Mouse (Mus musculus): ENCODE measurements around the gene Hnrnpa1. TPM values are rescaled to one million over a fixed set of nuclear protein-coding genes. Genes with fewer than 3 reads are reported as not detected.
"Not testable (repeated sequence)": the region's sequence is repeated elsewhere in the genome, so short reads cannot be mapped to it uniquely, and the experiment has no call there.

Gene Hnrnpa1
- polyA plus RNA-seq, 1 experiment from 2014 or later = 1,180 TPM

DNA sequence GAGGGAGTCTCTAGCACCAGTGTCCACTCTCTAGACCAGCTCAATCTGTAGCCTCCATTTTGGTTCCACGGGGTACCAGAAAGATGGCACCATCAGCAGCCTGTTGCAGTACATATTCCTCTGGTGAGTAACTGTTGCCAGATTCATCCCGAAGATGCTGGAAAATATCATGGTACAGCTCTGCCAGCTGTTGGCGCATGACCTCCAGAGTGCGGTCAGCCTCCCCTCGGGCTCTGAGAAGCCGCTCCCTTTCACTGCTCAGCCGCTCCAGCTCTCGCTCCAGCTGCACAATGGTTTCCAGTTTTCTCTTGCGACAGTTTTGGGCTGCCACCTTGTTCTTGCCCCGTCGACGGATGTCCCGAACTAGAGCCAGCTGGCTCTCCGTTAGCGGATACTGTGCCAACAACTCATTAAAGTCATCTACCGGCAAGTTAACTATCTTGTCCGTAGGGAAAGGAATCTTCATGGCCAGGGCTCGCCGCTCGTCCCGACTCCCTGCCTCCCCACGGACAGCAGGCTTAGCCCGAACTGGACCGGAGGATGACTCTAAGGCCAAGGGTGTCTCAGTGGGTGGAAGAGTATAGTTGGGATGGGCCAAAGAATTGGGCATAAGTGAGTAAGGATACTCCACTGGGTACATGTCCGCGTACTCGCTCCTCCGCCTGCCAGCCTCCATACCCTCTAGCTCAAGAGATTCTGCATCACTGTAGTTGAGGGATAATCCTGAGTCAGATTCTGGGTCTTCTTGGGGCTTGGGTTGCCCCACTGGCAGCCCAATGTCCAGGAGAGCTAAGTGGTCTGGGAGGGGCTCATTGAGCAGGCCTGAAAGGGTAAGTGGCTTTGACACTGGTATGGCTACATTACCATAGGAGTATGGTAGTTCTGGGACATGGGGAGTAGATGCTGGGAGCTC is 8.4 kb downstream of the Hnrnpa1 start:
- Histone ChIP-seq H3K9ac (ENCODE audit: low read depth, low read length) (no peak overlapping the region), H3K36me3 (ENCODE audit: control insufficient read depth, insufficient read depth, low read length) (peaks cover 52% of the 10 kb centered on the region), H3K9me3 (ENCODE audit: control insufficient read depth, low read length) (no peaks in the 10 kb centered on the region), H3K27ac (ENCODE audit: low read depth, low read length) (0 out of 2 replicates have a peak overlapping the region, but pooled peaks have one; percentile 9), H3K4me2 (replicated peaks; ENCODE audit: low read depth, low read length) (no peak overlapping the region), H3K4me1 (ENCODE audit: control insufficient read depth, insufficient read depth, low read length) (no peaks in the 10 kb centered on the region), H3K27me3 (ENCODE audit: control insufficient read depth, insufficient read depth, low read length) (no peaks in the 10 kb centered on the region), H3K4me3 (ENCODE audit: low read length) (no peak overlapping the region)
- ATAC-seq (ENCODE audit: low FRiP score, low TSS enrichment) = peak; percentile 30
- WGBS = 81% methylated on average over 28 of the region's 28 CpGs

- H3K27ac ChIP-seq (ENCODE audit: low read depth, low read length); H3K27me3 ChIP-seq (ENCODE audit: control insufficient read depth, insufficient read depth, low read length); ATAC-seq (ENCODE audit: low FRiP score, low TSS enrichment); H3K4me1 ChIP-seq (ENCODE audit: control insufficient read depth, insufficient read depth, low read length); H3K9me3 ChIP-seq (ENCODE audit: control insufficient read depth, low read length); H3K4me3 ChIP-seq (ENCODE audit: low read length); H3K9ac ChIP-seq (ENCODE audit: low read depth, low read length); H3K4me2 ChIP-seq (replicated peaks; ENCODE audit: low read depth, low read length): not testable (repeated sequence)
- peaks cover 47% of the 10 kb centered on the region for H3K36me3 ChIP-seq (ENCODE audit: control insufficient read depth, insufficient read depth, low read length)
- WGBS = 83% methylated on average over 6 of the region's 6 CpGs
Observed at GRCm38 (mm10) chr15:103249511-103249910, 9.3 kb downstream of the Hnrnpa1 start.

- Histone ChIP-seq H3K9me3 (ENCODE audit: control insufficient read depth, low read length) (no peaks in the 10 kb centered on the region), H3K27ac (ENCODE audit: low read depth, low read length) (no peak overlapping the region), H3K9ac (ENCODE audit: low read depth, low read length) (no peak overlapping the region), H3K4me2 (replicated peaks; ENCODE audit: low read depth, low read length) (no peak overlapping the region), H3K36me3 (ENCODE audit: control insufficient read depth, insufficient read depth, low read length) (peaks cover 43% of the 10 kb centered on the region), H3K4me3 (ENCODE audit: low read length) (no peak overlapping the region), H3K27me3 (ENCODE audit: control insufficient read depth, insufficient read depth, low read length) (no peaks in the 10 kb centered on the region), H3K4me1 (ENCODE audit: control insufficient read depth, insufficient read depth, low read length) (peaks cover 11% of the 10 kb centered on the region; the same call in 1 of the 2 replicates)
- ATAC-seq (ENCODE audit: low FRiP score, low TSS enrichment) = peak; percentile 32; the same call in 1 of the 2 replicates
- WGBS = 30% methylated on average over 2 of the region's 2 CpGs
Observed at GRCm38 (mm10) chr15:103250195-103250740, 10.0 kb downstream of the Hnrnpa1 start.

GRCm38 (mm10) chr15:103251595-103251994 is 11.4 kb downstream of the Hnrnpa1 start:
- WGBS = 67% methylated on average over 1 of the region's 1 CpGs
- Histone ChIP-seq H3K4me2 (replicated peaks; ENCODE audit: low read depth, low read length) (no peak overlapping the region), H3K9ac (ENCODE audit: low read depth, low read length) (no peak overlapping the region), H3K4me1 (ENCODE audit: control insufficient read depth, insufficient read depth, low read length) (peaks cover 11% of the 10 kb centered on the region; the same call in 1 of the 2 replicates), H3K9me3 (ENCODE audit: control insufficient read depth, low read length) (no peaks in the 10 kb centered on the region), H3K4me3 (ENCODE audit: low read length) (no peak overlapping the region), H3K27ac (ENCODE audit: low read depth, low read length) (no peak overlapping the region), H3K36me3 (ENCODE audit: control insufficient read depth, insufficient read depth, low read length) (peaks cover 30% of the 10 kb centered on the region), H3K27me3 (ENCODE audit: control insufficient read depth, insufficient read depth, low read length) (no peaks in the 10 kb centered on the region)
- ATAC-seq (ENCODE audit: low FRiP score, low TSS enrichment) = no peak

- H3K27me3 ChIP-seq (ENCODE audit: control insufficient read depth, insufficient read depth, low read length) = no peaks in the 10 kb centered on the region
- 81% methylated on average over 3 of the region's 3 CpGs for WGBS
- H3K4me2 ChIP-seq (replicated peaks; ENCODE audit: low read depth, low read length) = no peak overlapping the region
- no peak overlapping the region for H3K4me3 ChIP-seq (ENCODE audit: low read length)
- H3K36me3 ChIP-seq (ENCODE audit: control insufficient read depth, insufficient read depth, low read length) = peaks cover 19% of the 10 kb centered on the region
- peaks cover 11% of the 10 kb centered on the region; the same call in 1 of the 2 replicates for H3K4me1 ChIP-seq (ENCODE audit: control insufficient read depth, insufficient read depth, low read length)
- H3K9me3 ChIP-seq (ENCODE audit: control insufficient read depth, low read length) = no peaks in the 10 kb centered on the region
- no peak overlapping the region for H3K27ac ChIP-seq (ENCODE audit: low read depth, low read length)
- ATAC-seq (ENCODE audit: low FRiP score, low TSS enrichment) = no peak
- H3K9ac ChIP-seq (ENCODE audit: low read depth, low read length) = no peak overlapping the region
Observed at GRCm38 (mm10) chr15:103252660-103253059, 12.4 kb downstream of the Hnrnpa1 start.

DNA sequence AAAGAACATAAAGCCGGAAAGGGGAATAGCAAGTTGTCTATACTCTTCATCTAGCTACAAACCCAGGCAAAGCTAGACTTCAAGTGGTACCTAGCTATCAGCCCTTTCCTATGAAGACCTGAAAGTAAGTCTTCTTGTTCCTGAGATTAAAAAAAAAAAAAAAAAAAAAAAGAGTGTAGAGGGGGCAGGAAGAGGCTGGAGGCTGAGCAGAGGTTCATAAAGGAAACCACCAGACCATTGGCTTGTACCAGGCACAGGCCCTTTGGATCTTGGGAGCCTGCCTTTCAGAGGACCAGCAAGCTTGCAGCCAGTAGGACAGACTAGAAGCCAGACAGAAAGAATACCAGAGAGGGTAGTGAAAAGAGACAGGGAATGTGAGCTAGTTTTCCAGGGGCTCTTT is 13.1 kb downstream of the Hnrnpa1 start:
- no peaks in the 10 kb centered on the region for H3K27me3 ChIP-seq (ENCODE audit: control insufficient read depth, insufficient read depth, low read length)
- 100% methylated on average over 1 of the region's 1 CpGs for WGBS
- H3K36me3 ChIP-seq (ENCODE audit: control insufficient read depth, insufficient read depth, low read length) = peaks cover 12% of the 10 kb centered on the region
- no peak for ATAC-seq (ENCODE audit: low FRiP score, low TSS enrichment)
- H3K9ac ChIP-seq (ENCODE audit: low read depth, low read length) = no peak overlapping the region
- H3K9me3 ChIP-seq (ENCODE audit: control insufficient read depth, low read length) = no peaks in the 10 kb centered on the region
- H3K4me1 ChIP-seq (ENCODE audit: control insufficient read depth, insufficient read depth, low read length) = peaks cover 17% of the 10 kb centered on the region
- no peak overlapping the region for H3K4me3 ChIP-seq (ENCODE audit: low read length)
- H3K27ac ChIP-seq (ENCODE audit: low read depth, low read length) = no peak overlapping the region
- H3K4me2 ChIP-seq (replicated peaks; ENCODE audit: low read depth, low read length) = no peak overlapping the region

GRCm38 (mm10) chr15:103255169-103255568 is 14.9 kb downstream of the Hnrnpa1 start:
- Histone ChIP-seq H3K4me2 (replicated peaks; ENCODE audit: low read depth, low read length) (peak overlapping the region; percentile 86), H3K27ac (ENCODE audit: low read depth, low read length) (peak overlapping the region; percentile 62), H3K4me3 (ENCODE audit: low read length) (peak overlapping the region; percentile 44), H3K27me3 (ENCODE audit: control insufficient read depth, insufficient read depth, low read length) (no peaks in the 10 kb centered on the region), H3K36me3 (ENCODE audit: control insufficient read depth, insufficient read depth, low read length) (no peaks in the 10 kb centered on the region), H3K4me1 (ENCODE audit: control insufficient read depth, insufficient read depth, low read length) (peaks cover 23% of the 10 kb centered on the region), H3K9me3 (ENCODE audit: control insufficient read depth, low read length) (no peaks in the 10 kb centered on the region), H3K9ac (ENCODE audit: low read depth, low read length) (peak overlapping the region; percentile 62)
- peak; percentile 74 for ATAC-seq (ENCODE audit: low FRiP score, low TSS enrichment)
- WGBS = under 1% methylated on average over 23 of the region's 25 CpGs

GRCm38 (mm10) chr15:103256210-103256986 is 16.2 kb downstream of the Hnrnpa1 start:
- H3K9ac ChIP-seq (ENCODE audit: low read depth, low read length) = no peak overlapping the region
- no peaks in the 10 kb centered on the region for H3K9me3 ChIP-seq (ENCODE audit: control insufficient read depth, low read length)
- WGBS = 91% methylated on average over 6 of the region's 6 CpGs
- no peak overlapping the region for H3K27ac ChIP-seq (ENCODE audit: low read depth, low read length)
- no peaks in the 10 kb centered on the region for H3K27me3 ChIP-seq (ENCODE audit: control insufficient read depth, insufficient read depth, low read length)
- no peaks in the 10 kb centered on the region for H3K36me3 ChIP-seq (ENCODE audit: control insufficient read depth, insufficient read depth, low read length)
- H3K4me2 ChIP-seq (replicated peaks; ENCODE audit: low read depth, low read length) = no peak overlapping the region
- no peak for ATAC-seq (ENCODE audit: low FRiP score, low TSS enrichment)
- peaks cover 23% of the 10 kb centered on the region for H3K4me1 ChIP-seq (ENCODE audit: control insufficient read depth, insufficient read depth, low read length)
- H3K4me3 ChIP-seq (ENCODE audit: low read length) = no peak overlapping the region

Data from kidney, embryonic 14.5 days (tissue).